Mouse (Mus musculus): ENCODE data around the gene Wdr35. TPM values are rescaled to one million over a fixed set of nuclear protein-coding genes. Genes with fewer than 3 reads are reported as not detected.

The Wdr35 gene
- polyA plus RNA-seq, 1 experiment from 2014 or later, result 24.4 TPM

GRCm38 (mm10) chr12:9059502-9059901, 85.8 kb downstream of the Wdr35 start:
- Histone ChIP-seq H3K9ac (replicated peaks) (no peak overlapping the region), H3K4me1 (no peaks in the 10 kb centered on the region), H3K4me3 (no peak overlapping the region), H3K27me3 (no peaks in the 10 kb centered on the region), H3K36me3 (no peaks in the 10 kb centered on the region), H3K4me2 (replicated peaks) (no peak overlapping the region), H3K27ac (replicated peaks) (no peak overlapping the region), H3K9me3 (no peaks in the 10 kb centered on the region)
- WGBS, result 80% methylated on average over 3 of the region's 3 CpGs
- no peak for ATAC-seq (replicated peaks)

GRCm38 (mm10) chr12:9059965-9060364, 86.3 kb downstream of the Wdr35 start:
- Histone ChIP-seq H3K4me1 (no peaks in the 10 kb centered on the region), H3K9ac (replicated peaks) (no peak overlapping the region), H3K27ac (replicated peaks) (no peak overlapping the region), H3K9me3 (no peaks in the 10 kb centered on the region), H3K27me3 (no peaks in the 10 kb centered on the region), H3K4me3 (no peak overlapping the region), H3K4me2 (replicated peaks) (no peak overlapping the region), H3K36me3 (no peaks in the 10 kb centered on the region)
- no peak for ATAC-seq (replicated peaks)
- WGBS, result 95% methylated on average over 9 of the region's 9 CpGs

GRCm38 (mm10) chr12:9063611-9064010, 89.9 kb downstream of the Wdr35 start:
- Histone ChIP-seq H3K27ac (replicated peaks) (no peak overlapping the region), H3K9ac (replicated peaks) (no peak overlapping the region), H3K27me3 (no peaks in the 10 kb centered on the region), H3K4me2 (replicated peaks) (no peak overlapping the region), H3K9me3 (no peaks in the 10 kb centered on the region), H3K36me3 (no peaks in the 10 kb centered on the region), H3K4me3 (no peak overlapping the region), H3K4me1 (no peaks in the 10 kb centered on the region)
- ATAC-seq (replicated peaks), result no peak
- 50% methylated on average over 6 of the region's 6 CpGs for WGBS

GRCm38 (mm10) chr12:9071058-9071457, 97.4 kb downstream of the Wdr35 start:
- Histone ChIP-seq H3K9ac (replicated peaks) (no peak overlapping the region), H3K9me3 (no peaks in the 10 kb centered on the region), H3K27ac (replicated peaks) (no peak overlapping the region), H3K27me3 (no peaks in the 10 kb centered on the region), H3K4me2 (replicated peaks) (no peak overlapping the region), H3K4me3 (no peak overlapping the region), H3K4me1 (peaks cover 6% of the 10 kb centered on the region; the same call in 1 of the 2 replicates), H3K36me3 (no peaks in the 10 kb centered on the region)
- ATAC-seq (replicated peaks), result no peak
- WGBS, result 91% methylated on average over 1 of the region's 1 CpGs

- Histone ChIP-seq H3K4me2 (replicated peaks) (no peak overlapping the region), H3K4me1 (peaks cover 6% of the 10 kb centered on the region; the same call in 1 of the 2 replicates), H3K9me3 (no peaks in the 10 kb centered on the region), H3K9ac (replicated peaks) (no peak overlapping the region), H3K27me3 (no peaks in the 10 kb centered on the region), H3K36me3 (no peaks in the 10 kb centered on the region), H3K4me3 (no peak overlapping the region), H3K27ac (replicated peaks) (no peak overlapping the region)
- WGBS, result 14% methylated on average over 4 of the region's 4 CpGs
- peak; percentile 67; the same call in 1 of the 2 replicates for ATAC-seq (replicated peaks)
These were observed 97.8 kb downstream of the Wdr35 start for GRCm38 (mm10) chr12:9071493-9071892.

- Histone ChIP-seq H3K4me2 (replicated peaks) (no peak overlapping the region), H3K9ac (replicated peaks) (no peak overlapping the region), H3K27ac (replicated peaks) (no peak overlapping the region), H3K36me3 (no peaks in the 10 kb centered on the region), H3K4me1 (no peaks in the 10 kb centered on the region), H3K4me3 (no peak overlapping the region), H3K27me3 (no peaks in the 10 kb centered on the region), H3K9me3 (no peaks in the 10 kb centered on the region)
- ATAC-seq (replicated peaks), result no peak
- WGBS, result 90% methylated on average over 3 of the region's 3 CpGs
These were observed 103.9 kb downstream of the Wdr35 start for GRCm38 (mm10) chr12:9077554-9078125.

Other genes with a start within 250 kb of the Wdr35 start
- gene Sdc1, start 202.6 kb upstream of the Wdr35 start, polyA plus RNA-seq (2015; fragmentation: Nextera tagmentation; extraction: Ambion mirVana), result 28.7 and 28.8 TPM in 2 replicates
- gene Laptm4a, start 52.2 kb upstream of the Wdr35 start, polyA plus RNA-seq (2015; fragmentation: Nextera tagmentation; extraction: Ambion mirVana), result 258 and 292 TPM in 2 replicates
- 0.08 and 0.10 TPM in 2 replicates for gene Matn3, start 26.0 kb upstream of the Wdr35 start, polyA plus RNA-seq (2015; fragmentation: Nextera tagmentation; extraction: Ambion mirVana)
- 11.4 and 13.8 TPM in 2 replicates for gene Ttc32, start 56.1 kb downstream of the Wdr35 start, polyA plus RNA-seq (2015; fragmentation: Nextera tagmentation; extraction: Ambion mirVana)

All from forebrain, embryonic 15.5 days (tissue).